ENCODE assay signal across 8 mouse cellular contexts in genomic region chr7:28357984-28358383, GRCm38 (mm10). TPM values are rescaled to one million over a fixed set of nuclear protein-coding genes. Genes with fewer than 3 reads are reported as not detected.
DNase-seq lines count a peak whose midpoint lies in the region; ATAC-seq and TF ChIP-seq lines count a peak whose summit lies in the region.

No protein-coding gene starts in this region.

- 3% methylated on average over 5 of the region's 5 CpGs for WGBS in forebrain, embryonic 10.5 days
- 0% methylated on average over 5 of the region's 5 CpGs for WGBS in forebrain, embryonic 15.5 days
- WGBS in heart, postnatal 0 days = 3% methylated on average over 5 of the region's 5 CpGs

- no peak overlapping the region for H3K9ac ChIP-seq in forebrain, embryonic 15.5 days (replicated peaks)
- no peak overlapping the region for H3K9ac ChIP-seq in heart, postnatal 0 days (replicated peaks; ENCODE audit: low read depth, low read length)

- no peak overlapping the region for H3K4me2 ChIP-seq in forebrain, embryonic 15.5 days (replicated peaks)
- no peak overlapping the region for H3K4me2 ChIP-seq in heart, postnatal 0 days (ENCODE audit: low read depth, low read length)

- H3K4me3 ChIP-seq in forebrain, embryonic 10.5 days = peak overlapping the region; percentile 19; the same call in 1 of the 2 replicates
- H3K4me3 ChIP-seq in forebrain, embryonic 15.5 days = no peak overlapping the region
- no peak overlapping the region for H3K4me3 ChIP-seq in heart, postnatal 0 days (ENCODE audit: low read depth, low read length)
- no peak overlapping the region for H3K4me3 ChIP-seq in left cerebral cortex, adult 2 months

- ATAC-seq in forebrain, embryonic 15.5 days (replicated peaks) = no peak
- ATAC-seq in heart, postnatal 0 days (ENCODE audit: insufficient read depth, low read depth) = peak; percentile 56

- intact Hi-C loops in left cerebral cortex, adult 2 months (cut with DNase I) = no loop called here

- peaks cover 75% of the 10 kb centered on the region for H3K36me3 ChIP-seq in forebrain, embryonic 10.5 days (replicated peaks)
- peaks cover 56% of the 10 kb centered on the region for H3K36me3 ChIP-seq in forebrain, embryonic 15.5 days
- H3K36me3 ChIP-seq in heart, postnatal 0 days (replicated peaks; ENCODE audit: control insufficient read depth, insufficient read depth, low read length) = peaks cover 57% of the 10 kb centered on the region

- H3K4me1 ChIP-seq in forebrain, embryonic 10.5 days = peaks cover 37% of the 10 kb centered on the region
- peaks cover 4% of the 10 kb centered on the region; the same call in 1 of the 2 replicates for H3K4me1 ChIP-seq in forebrain, embryonic 15.5 days
- peaks cover 13% of the 10 kb centered on the region for H3K4me1 ChIP-seq in heart, postnatal 0 days (ENCODE audit: control insufficient read depth, insufficient read depth)

- TF ChIP-seq EP300 in heart, postnatal 0 days (IDR thresholded peaks at IDR 0.05; ENCODE audit: low read depth) = no peak

- peaks cover 7% of the 10 kb centered on the region for H3K9me3 ChIP-seq in forebrain, embryonic 10.5 days
- no peaks in the 10 kb centered on the region for H3K9me3 ChIP-seq in forebrain, embryonic 15.5 days
- no peaks in the 10 kb centered on the region for H3K9me3 ChIP-seq in heart, postnatal 0 days (replicated peaks; ENCODE audit: control insufficient read depth, low read length)

- TF ChIP-seq CTCF in heart, postnatal 0 days (IDR thresholded peaks at IDR 0.05; ENCODE audit: low read depth) = no peak
- TF ChIP-seq CTCF in left cerebral cortex, adult 2 months (IDR thresholded peaks at IDR 0.05) = no peak

- peak overlapping the region; percentile 75 for H3K27ac ChIP-seq in forebrain, embryonic 10.5 days
- no peak overlapping the region; the same call in 1 of the 2 replicates for H3K27ac ChIP-seq in forebrain, embryonic 15.5 days (replicated peaks)
- peak overlapping the region; percentile 82 for H3K27ac ChIP-seq in heart, postnatal 0 days (ENCODE audit: low read depth)
- H3K27ac ChIP-seq in left cerebral cortex, adult 2 months = no peak overlapping the region

- peak; percentile 37 for DNase-seq in forebrain, embryonic 10.5 days (ENCODE audit: extremely low spot score, low spot score)
- peak; percentile 83 for DNase-seq in Muller cell, postnatal 12 days (ENCODE audit: inconsistent ontology term)
- DNase-seq in heart, postnatal 0 days (ENCODE audit: low spot score) = peak; percentile 68
- peak; percentile 23 for DNase-seq in lung, postnatal 14 days
- DNase-seq in left cerebral cortex, adult 2 months (ENCODE audit: extremely low spot score in 1 of 2, low spot score in 2 of 2) = no peak
- no peak for DNase-seq in frontal cortex, adult 2 months (ENCODE audit: extremely low spot score in 1 of 2, low spot score in 1 of 2)
- DNase-seq in gastrocnemius, adult 18-20 months (ENCODE audit: low spot score) = no peak

- H3K27me3 ChIP-seq in forebrain, embryonic 10.5 days (ENCODE audit: poor library complexity, severe bottlenecking) = no peaks in the 10 kb centered on the region
- H3K27me3 ChIP-seq in forebrain, embryonic 15.5 days = no peaks in the 10 kb centered on the region
- no peaks in the 10 kb centered on the region for H3K27me3 ChIP-seq in heart, postnatal 0 days (ENCODE audit: control insufficient read depth, insufficient read depth, low read length)

RNA-seq across cellular contexts. Expression of gene Rps16, which starts 7.5 kb away (rescaled TPM):
- 939 and 976 TPM in 2 replicates for polyA plus RNA-seq in forebrain, embryonic 10.5 days (2016; fragmentation: Nextera tagmentation; extraction: Ambion mirVana)
- 514 and 544 TPM in 2 replicates for polyA plus RNA-seq in forebrain, embryonic 15.5 days (2015; fragmentation: Nextera tagmentation; extraction: Ambion mirVana)
- 145 and 161 TPM in 2 replicates for total RNA-seq in heart, postnatal 0 days (2014; rRNA removed; ENCODE audit: low replicate concordance)
- 481 and 513 TPM in 2 replicates for polyA plus RNA-seq in heart, postnatal 0 days (2015; fragmentation: Nextera tagmentation; extraction: Ambion mirVana)
- total RNA-seq in left cerebral cortex, adult 2 months (2021) = 100 to 1,000 TPM; 440 to 450 TPM
- 618 and 661 TPM in 2 replicates for polyA plus RNA-seq in frontal cortex, adult 2 months (2012; rRNA removed)
- 100 to 1,000 TPM; 385 to 425 TPM for total RNA-seq in gastrocnemius, adult 18-20 months (2021)

RNA-seq across cellular contexts. Expression of gene Plekhg2, which starts 14.4 kb away (rescaled TPM):
- polyA plus RNA-seq in forebrain, embryonic 10.5 days (2016; fragmentation: Nextera tagmentation; extraction: Ambion mirVana) = 75.5 and 84.4 TPM in 2 replicates
- 42.8 and 47.8 TPM in 2 replicates for polyA plus RNA-seq in forebrain, embryonic 15.5 days (2015; fragmentation: Nextera tagmentation; extraction: Ambion mirVana)
- total RNA-seq in heart, postnatal 0 days (2014; rRNA removed; ENCODE audit: low replicate concordance) = 23.5 and 41.7 TPM in 2 replicates
- 11.8 and 13.7 TPM in 2 replicates for polyA plus RNA-seq in heart, postnatal 0 days (2015; fragmentation: Nextera tagmentation; extraction: Ambion mirVana)
- 1 to 10 TPM; 7.1 to 7.7 TPM for total RNA-seq in left cerebral cortex, adult 2 months (2021)
- 4.3 and 6.3 TPM in 2 replicates for polyA plus RNA-seq in frontal cortex, adult 2 months (2012; rRNA removed)
- 1 to 10 TPM; 4.8 to 5.9 TPM for total RNA-seq in gastrocnemius, adult 18-20 months (2021)

RNA-seq across cellular contexts. Expression of gene Supt5, which starts 19.4 kb away (rescaled TPM):
- polyA plus RNA-seq in forebrain, embryonic 10.5 days (2016; fragmentation: Nextera tagmentation; extraction: Ambion mirVana) = 118 and 120 TPM in 2 replicates
- polyA plus RNA-seq in forebrain, embryonic 15.5 days (2015; fragmentation: Nextera tagmentation; extraction: Ambion mirVana) = 104 and 107 TPM in 2 replicates
- 52.3 and 71.4 TPM in 2 replicates for total RNA-seq in heart, postnatal 0 days (2014; rRNA removed; ENCODE audit: low replicate concordance)
- 36.4 and 36.6 TPM in 2 replicates for polyA plus RNA-seq in heart, postnatal 0 days (2015; fragmentation: Nextera tagmentation; extraction: Ambion mirVana)
- 100 to 1,000 TPM; 124 to 126 TPM for total RNA-seq in left cerebral cortex, adult 2 months (2021)
- polyA plus RNA-seq in frontal cortex, adult 2 months (2012; rRNA removed) = 114 and 117 TPM in 2 replicates
- total RNA-seq in gastrocnemius, adult 18-20 months (2021) = 10 to 100 TPM; 66.9 to 67.5 TPM

RNA-seq across cellular contexts. Expression of gene Zfp36, which starts 22.1 kb away (rescaled TPM):
- polyA plus RNA-seq in forebrain, embryonic 10.5 days (2016; fragmentation: Nextera tagmentation; extraction: Ambion mirVana) = 4.5 TPM in 2 replicates
- polyA plus RNA-seq in forebrain, embryonic 15.5 days (2015; fragmentation: Nextera tagmentation; extraction: Ambion mirVana) = 5.6 and 5.7 TPM in 2 replicates
- 10.8 and 19.2 TPM in 2 replicates for total RNA-seq in heart, postnatal 0 days (2014; rRNA removed; ENCODE audit: low replicate concordance)
- 12.5 and 13.6 TPM in 2 replicates for polyA plus RNA-seq in heart, postnatal 0 days (2015; fragmentation: Nextera tagmentation; extraction: Ambion mirVana)
- total RNA-seq in left cerebral cortex, adult 2 months (2021) = 1 to 10 TPM; 2.3 to 2.8 TPM
- 3.1 and 3.9 TPM in 2 replicates for polyA plus RNA-seq in frontal cortex, adult 2 months (2012; rRNA removed)
- 10 to 100 TPM; 10.1 to 37.0 TPM for total RNA-seq in gastrocnemius, adult 18-20 months (2021)

RNA-seq across cellular contexts. Expression of gene Med29, which starts 34.5 kb away (rescaled TPM):
- polyA plus RNA-seq in forebrain, embryonic 10.5 days (2016; fragmentation: Nextera tagmentation; extraction: Ambion mirVana) = 60.3 and 60.6 TPM in 2 replicates
- polyA plus RNA-seq in forebrain, embryonic 15.5 days (2015; fragmentation: Nextera tagmentation; extraction: Ambion mirVana) = 44.6 and 46.9 TPM in 2 replicates
- total RNA-seq in heart, postnatal 0 days (2014; rRNA removed; ENCODE audit: low replicate concordance) = 42.1 and 51.4 TPM in 2 replicates
- 44.1 and 45.8 TPM in 2 replicates for polyA plus RNA-seq in heart, postnatal 0 days (2015; fragmentation: Nextera tagmentation; extraction: Ambion mirVana)
- 10 to 100 TPM; 18.1 to 18.8 TPM for total RNA-seq in left cerebral cortex, adult 2 months (2021)
- 32.8 and 39.2 TPM in 2 replicates for polyA plus RNA-seq in frontal cortex, adult 2 months (2012; rRNA removed)
- total RNA-seq in gastrocnemius, adult 18-20 months (2021) = 10 to 100 TPM; 22.7 to 24.1 TPM

Comparison
In these comparisons a context has a peak if more than half of its experiments do, and no peak if none do; other contexts are left out.
1. H3K27ac ChIP-seq: peak in forebrain, embryonic 10.5 days (single experiment) and heart, postnatal 0 days (single experiment); none in forebrain, embryonic 15.5 days (single experiment) and left cerebral cortex, adult 2 months (single experiment).
2. DNase-seq: peak in forebrain, embryonic 10.5 days (single experiment), Muller cell, postnatal 12 days (single experiment), heart, postnatal 0 days (single experiment) and lung, postnatal 14 days (single experiment); none in left cerebral cortex, adult 2 months (0 of 2), frontal cortex, adult 2 months (0 of 2) and gastrocnemius, adult 18-20 months (single experiment).